Mouse (Mus musculus): ENCODE results near the gene Srebf2.
"Not testable (repeated sequence)": the region's sequence is repeated elsewhere in the genome, so short reads cannot be mapped to it uniquely, and the experiment has no call there.

Srebf2 gene

GRCm38 (mm10) chr15:82146770-82147610 lies at the start of gene Srebf2:
Gene Srebf2, plus strand, starts transcription at chr15:82147181.
- in situ Hi-C loops (cut with MboI, MseI) = loop anchor here (10.0 kb wide), 1 partner anchor 758 kb away; no protein-coding TSS in a partner anchor

GRCm38 (mm10) chr15:82106953-82107555 lies 39.9 kb upstream of the Srebf2 start:
- in situ Hi-C loops (cut with MboI, MseI) = no loop called here

GRCm38 (mm10) chr15:82120544-82120943 lies 26.4 kb upstream of the Srebf2 start:
- in situ Hi-C loops (cut with MboI, MseI) = no loop called here

- in situ Hi-C loops (cut with MboI, MseI) = not testable (repeated sequence)
Measured at GRCm38 (mm10) chr15:82126690-82127089, 20.3 kb upstream of the Srebf2 start.

- in situ Hi-C loops (cut with MboI, MseI) = no loop called here
Measured at GRCm38 (mm10) chr15:82127426-82128374, 19.3 kb upstream of the Srebf2 start, which contains the start of gene Ccdc134. Gene Ccdc134, plus strand, starts transcription at chr15:82127922.

- in situ Hi-C loops (cut with MboI, MseI) = no loop called here
Measured at GRCm38 (mm10) chr15:82128398-82128797, 18.6 kb upstream of the Srebf2 start.

- in situ Hi-C loops (cut with MboI, MseI) = no loop called here
Measured at GRCm38 (mm10) chr15:82130599-82130998, 16.4 kb upstream of the Srebf2 start.

GRCm38 (mm10) chr15:82135372-82135771 lies 11.6 kb upstream of the Srebf2 start:
- in situ Hi-C loops (cut with MboI, MseI) = no loop called here

GRCm38 (mm10) chr15:82138565-82138964 lies 8.4 kb upstream of the Srebf2 start:
- in situ Hi-C loops (cut with MboI, MseI) = no loop called here

GRCm38 (mm10) chr15:82139196-82139595 lies 7.8 kb upstream of the Srebf2 start:
- in situ Hi-C loops (cut with MboI, MseI) = no loop called here

GRCm38 (mm10) chr15:82140355-82140754 lies 6.6 kb upstream of the Srebf2 start:
- in situ Hi-C loops (cut with MboI, MseI) = loop anchor here (5.0 to 10.0 kb wide), 2 partner anchors 92 to 764 kb away; no protein-coding TSS in a partner anchor

- in situ Hi-C loops (cut with MboI, MseI) = loop anchor here (5.0 to 10.0 kb wide), 2 partner anchors 88 to 761 kb away; no protein-coding TSS in a partner anchor
Measured at GRCm38 (mm10) chr15:82144157-82144556, 2.8 kb upstream of the Srebf2 start.

GRCm38 (mm10) chr15:82145408-82145807 lies 1.6 kb upstream of the Srebf2 start:
- in situ Hi-C loops (cut with MboI, MseI) = loop anchor here (10.0 kb wide), 1 partner anchor 759 kb away; no protein-coding TSS in a partner anchor

- in situ Hi-C loops (cut with MboI, MseI) = loop anchor here (10.0 kb wide), 1 partner anchor 759 kb away; no protein-coding TSS in a partner anchor
Measured at GRCm38 (mm10) chr15:82145851-82146769, 871 bp upstream of the Srebf2 start.

- in situ Hi-C loops (cut with MboI, MseI) = loop anchor here (10.0 kb wide), 1 partner anchor 757 kb away; no protein-coding TSS in a partner anchor
Measured at GRCm38 (mm10) chr15:82147611-82148111, 680 bp downstream of the Srebf2 start.

GRCm38 (mm10) chr15:82148510-82148911 lies 1.5 kb downstream of the Srebf2 start:
- in situ Hi-C loops (cut with MboI, MseI) = loop anchor here (10.0 kb wide), 1 partner anchor 756 kb away; no protein-coding TSS in a partner anchor

- in situ Hi-C loops (cut with MboI, MseI) = no loop called here
Measured at GRCm38 (mm10) chr15:82150042-82150441, 3.1 kb downstream of the Srebf2 start.

- in situ Hi-C loops (cut with MboI, MseI) = no loop called here
Measured at GRCm38 (mm10) chr15:82151176-82151575, 4.2 kb downstream of the Srebf2 start.

GRCm38 (mm10) chr15:82152022-82152421 lies 5.0 kb downstream of the Srebf2 start:
- in situ Hi-C loops (cut with MboI, MseI) = no loop called here

- in situ Hi-C loops (cut with MboI, MseI) = no loop called here
Measured at GRCm38 (mm10) chr15:82152435-82152834, 5.5 kb downstream of the Srebf2 start.

Data from T-helper 1 cell (primary cell).